Comparison of ENCODE assay signal across 15 mouse cellular contexts in genomic region chr2:103089521-103089920, GRCm38 (mm10).
"Had no signal": no experiment of that assay in that cellular context is flagged by ENCODE, and none has a peak within 500 bp of the region (broad histone marks: within the 10 kb centered on the region; RNA-seq: fewer than 3 reads in every experiment).

No protein-coding gene starts in this region.

- H3K4me2 ChIP-seq: neural tube, embryonic 15.5 days; stomach, embryonic 15.5 days had no signal

- H3K27ac ChIP-seq: neural tube, embryonic 15.5 days; stomach, embryonic 15.5 days; stomach, postnatal 0 days had no signal

- H3K9ac ChIP-seq: neural tube, embryonic 15.5 days; stomach, embryonic 15.5 days had no signal

- H3K27me3 ChIP-seq: neural tube, embryonic 15.5 days; stomach, embryonic 15.5 days had no signal

- H3K9me3 ChIP-seq: neural tube, embryonic 15.5 days; stomach, embryonic 15.5 days had no signal

- DNase-seq: retina, postnatal 1 day; right cerebral cortex, adult 18-20 months; right cerebral cortex, postnatal 14 days; right cerebral cortex, postnatal 25 days; right cerebral cortex, postnatal 4 days; spleen, adult 18-20 months; thymus, adult 18-20 months; thymus, adult 2 months; thymus, postnatal 14 days; thymus, postnatal 25 days; thymus, postnatal 36 days; thymus, postnatal 4 days had no signal

- H3K4me3 ChIP-seq: neural tube, embryonic 15.5 days; stomach, embryonic 15.5 days had no signal

- H3K4me1 ChIP-seq: neural tube, embryonic 15.5 days; stomach, embryonic 15.5 days had no signal
